Mouse (Mus musculus): ENCODE results near the gene Abhd6.

Abhd6 gene

GRCm38 (mm10) chr14:8002432-8003092, at the start of gene Abhd6:
TSS of gene Abhd6 (plus strand) at chr14:8002902.
- DNase-seq (ENCODE audit: low read depth in 2 of 2, low spot score in 2 of 2) = peak; percentile 60 to 78

- no peak for DNase-seq (ENCODE audit: low read depth in 2 of 2, low spot score in 2 of 2)
Observed at GRCm38 (mm10) chr14:7954071-7954471, 48.6 kb upstream of the Abhd6 start.

GRCm38 (mm10) chr14:7956427-7956826, 46.3 kb upstream of the Abhd6 start:
- no peak for DNase-seq (ENCODE audit: low read depth in 2 of 2, low spot score in 2 of 2)

- no peak for DNase-seq (ENCODE audit: low read depth in 2 of 2, low spot score in 2 of 2)
Observed at GRCm38 (mm10) chr14:7957049-7957448, 45.7 kb upstream of the Abhd6 start, which contains the start of gene Gm45521. TSS of gene Gm45521 (plus strand) at chr14:7957288.

GRCm38 (mm10) chr14:7960616-7961015, 42.1 kb upstream of the Abhd6 start:
- DNase-seq (ENCODE audit: low read depth in 2 of 2, low spot score in 2 of 2) = no peak

GRCm38 (mm10) chr14:7961714-7962113, 41.0 kb upstream of the Abhd6 start:
- DNase-seq (ENCODE audit: low read depth in 2 of 2, low spot score in 2 of 2) = no peak

GRCm38 (mm10) chr14:7962626-7963025, 40.1 kb upstream of the Abhd6 start:
- no peak for DNase-seq (ENCODE audit: low read depth in 2 of 2, low spot score in 2 of 2)

GRCm38 (mm10) chr14:7963160-7963559, 39.5 kb upstream of the Abhd6 start:
- no peak for DNase-seq (ENCODE audit: low read depth in 2 of 2, low spot score in 2 of 2)

GRCm38 (mm10) chr14:7964219-7964889, 38.3 kb upstream of the Abhd6 start:
- DNase-seq (ENCODE audit: low read depth in 2 of 2, low spot score in 2 of 2) = peak; percentile 47 to 66

GRCm38 (mm10) chr14:7971889-7972493, 30.7 kb upstream of the Abhd6 start:
- DNase-seq (ENCODE audit: low read depth in 2 of 2, low spot score in 2 of 2) = no peak

- DNase-seq (ENCODE audit: low read depth in 2 of 2, low spot score in 2 of 2) = no peak
Observed at GRCm38 (mm10) chr14:7974643-7975042, 28.1 kb upstream of the Abhd6 start.

GRCm38 (mm10) chr14:7975177-7975576, 27.5 kb upstream of the Abhd6 start:
- DNase-seq (ENCODE audit: low read depth in 2 of 2, low spot score in 2 of 2) = no peak

GRCm38 (mm10) chr14:7977471-7977870, 25.2 kb upstream of the Abhd6 start:
- no peak for DNase-seq (ENCODE audit: low read depth in 2 of 2, low spot score in 2 of 2)

- no peak for DNase-seq (ENCODE audit: low read depth in 2 of 2, low spot score in 2 of 2)
Observed at GRCm38 (mm10) chr14:7978183-7978582, 24.5 kb upstream of the Abhd6 start.

GRCm38 (mm10) chr14:7981226-7981625, 21.5 kb upstream of the Abhd6 start:
- DNase-seq (ENCODE audit: low read depth in 2 of 2, low spot score in 2 of 2) = no peak

- DNase-seq (ENCODE audit: low read depth in 2 of 2, low spot score in 2 of 2) = no peak
Observed at GRCm38 (mm10) chr14:7986913-7987312, 15.8 kb upstream of the Abhd6 start.

- no peak for DNase-seq (ENCODE audit: low read depth in 2 of 2, low spot score in 2 of 2)
Observed at GRCm38 (mm10) chr14:7989371-7989770, 13.3 kb upstream of the Abhd6 start.

- DNase-seq (ENCODE audit: low read depth in 2 of 2, low spot score in 2 of 2) = no peak
Observed at GRCm38 (mm10) chr14:7989961-7990360, 12.7 kb upstream of the Abhd6 start.

GRCm38 (mm10) chr14:7991108-7991776, 11.5 kb upstream of the Abhd6 start:
- DNase-seq (ENCODE audit: low read depth in 2 of 2, low spot score in 2 of 2) = no peak

GRCm38 (mm10) chr14:7992158-7992557, 10.5 kb upstream of the Abhd6 start:
- no peak for DNase-seq (ENCODE audit: low read depth in 2 of 2, low spot score in 2 of 2)

- DNase-seq (ENCODE audit: low read depth in 2 of 2, low spot score in 2 of 2) = no peak
Observed at GRCm38 (mm10) chr14:7994271-7994767, 8.4 kb upstream of the Abhd6 start, which contains the start of gene Dnase1l3. TSS of gene Dnase1l3 (minus strand) at chr14:7994573.
